Mouse (Mus musculus) thymus, adult 2 months (tissue): Measurements from ENCODE around the gene Hoxa9. TPM values are rescaled to one million over a fixed set of nuclear protein-coding genes. Genes with fewer than 3 reads are reported as not detected.

Experiments
- DNase-seq: peaks from one replicate; pipeline ENCODE4 v3.0.0; 2021
- H3K27ac ChIP-seq: fragments of 200-500 bp; 2 replicates; pipeline ENCODE4 v1.5.1; 2012; ENCODE audit warnings: low read length, control low read depth; ENCODE audit not compliant: control insufficient read depth, insufficient read depth
- H3K27me3 ChIP-seq: fragments of 200-500 bp; 2 replicates; pipeline ENCODE4 v1.6.1; 2012; ENCODE audit warnings: mild to moderate bottlenecking, low read length, moderate library complexity, mixed read lengths; ENCODE audit not compliant: control insufficient read depth, insufficient read depth
- H3K36me3 ChIP-seq: fragments of 200-500 bp; 2 replicates; pipeline ENCODE4 v1.6.1; 2012; ENCODE audit warnings: mild to moderate bottlenecking, low read length, moderate library complexity; ENCODE audit not compliant: control insufficient read depth, insufficient read depth
- H3K4me1 ChIP-seq: fragments of 200-500 bp; replicated peaks from 2 replicates; pipeline ENCODE4 v1.6.1; 2012; ENCODE audit warnings: low read length; ENCODE audit not compliant: control insufficient read depth, insufficient read depth
- H3K4me3 ChIP-seq: fragments of 200-500 bp; 2 replicates; pipeline ENCODE4 v1.5.1; 2012; ENCODE audit warnings: mild to moderate bottlenecking, low read length, control low read depth, moderate library complexity; ENCODE audit not compliant: control insufficient read depth, insufficient read depth
- CTCF ChIP-seq: fragments of 200-500 bp; IDR thresholded peaks from 2 replicates; pipeline ENCODE4 v1.5.1; 2012; ENCODE audit warnings: mild to moderate bottlenecking, control low read depth, low read length, moderate library complexity, borderline replicate concordance; ENCODE audit not compliant: control insufficient read depth, poor library complexity, insufficient read depth; ENCODE audit errors: extremely low read depth
- POLR2A ChIP-seq: fragments of 200-500 bp; IDR thresholded peaks from 2 replicates; pipeline ENCODE4 v1.6.1; 2012; ENCODE audit warnings: mild to moderate bottlenecking, low read length, control low read depth, moderate library complexity; ENCODE audit not compliant: control insufficient read depth, poor library complexity, insufficient read depth; ENCODE audit errors: extremely low read depth
- WGBS: fragments of 180-500 bp; shearing (Covaris S2); methylation state at CpG from one replicate; pipeline ENCODE4 v1.1.7; 2018; 5-methylcytosine and 5-hydroxymethylcytosine counted together
- polyA plus RNA-seq: library from polyadenylated mRNA; depleted of rRNA; stranded (reverse); fragments of >200 nt; gene quantifications from 2 replicates; pipeline ENCODE4 v1.2.3, GENCODE M21; 2012

Gene Hoxa9
- polyA plus RNA-seq, 1 experiment = 0.26 TPM

- TF ChIP-seq POLR2A (no peak), CTCF (no peak)
- Histone ChIP-seq H3K4me3 (no peak overlapping the region), H3K4me1 (peaks cover 7% of the 10 kb centered on the region), H3K27me3 (no peaks in the 10 kb centered on the region; the same call in 1 of the 2 replicates), H3K36me3 (no peaks in the 10 kb centered on the region), H3K27ac (no peak overlapping the region)
- DNase-seq = no peak
- 95% methylated on average over 10 of the region's 10 CpGs for WGBS
These were observed 36.2 kb downstream of the Hoxa9 start for GRCm38 (mm10) chr6:52194690-52195089.

GRCm38 (mm10) chr6:52191860-52192550, 38.9 kb downstream of the Hoxa9 start:
- Histone ChIP-seq H3K4me1 (peaks cover 7% of the 10 kb centered on the region), H3K36me3 (no peaks in the 10 kb centered on the region), H3K27me3 (no peaks in the 10 kb centered on the region; the same call in 1 of the 2 replicates), H3K27ac (no peak overlapping the region), H3K4me3 (peak overlapping the region; percentile 54)
- 4% methylated on average over 51 of the region's 55 CpGs for WGBS
- TF ChIP-seq POLR2A (peak; percentile 55; the same call in 1 of the 2 replicates), CTCF (no peak)
- peak; percentile 87 for DNase-seq

GRCm38 (mm10) chr6:52190906-52191810, 39.7 kb downstream of the Hoxa9 start, which contains the start of gene Hoxa4:
Hoxa4 (minus strand) TSS chr6:52191753.
- no peak within 1 kb of the TSS for H3K27ac ChIP-seq
- WGBS = 12% methylated on average over 86 of the region's 102 CpGs
- H3K36me3 ChIP-seq = no peaks in the 10 kb centered on the region
- peak within 1 kb of the TSS; percentile 54 for H3K4me3 ChIP-seq
- peak; percentile 34 for DNase-seq
- peaks cover 7% of the 10 kb centered on the region for H3K4me1 ChIP-seq
- TF ChIP-seq CTCF (no peak), POLR2A (no peak)
- H3K27me3 ChIP-seq = no peaks in the 10 kb centered on the region; the same call in 1 of the 2 replicates

- DNase-seq = no peak
- 88% methylated on average over 23 of the region's 23 CpGs for WGBS
- no peak for TF ChIP-seq POLR2A
- no peak for TF ChIP-seq CTCF
- Histone ChIP-seq H3K4me3 (no peak overlapping the region), H3K27me3 (no peaks in the 10 kb centered on the region; the same call in 1 of the 2 replicates), H3K27ac (no peak overlapping the region), H3K36me3 (no peaks in the 10 kb centered on the region), H3K4me1 (peaks cover 7% of the 10 kb centered on the region)
These were observed 40.5 kb downstream of the Hoxa9 start for GRCm38 (mm10) chr6:52190410-52190809.

- no peak for TF ChIP-seq CTCF
- no peak for TF ChIP-seq POLR2A
- Histone ChIP-seq H3K27me3 (no peaks in the 10 kb centered on the region; the same call in 1 of the 2 replicates), H3K27ac (no peak overlapping the region), H3K4me3 (no peak overlapping the region), H3K36me3 (no peaks in the 10 kb centered on the region), H3K4me1 (peaks cover 7% of the 10 kb centered on the region)
- DNase-seq = no peak
- 90% methylated on average over 8 of the region's 8 CpGs for WGBS
These were observed 41.0 kb downstream of the Hoxa9 start for GRCm38 (mm10) chr6:52189909-52190308.

- H3K4me3 ChIP-seq = no peak overlapping the region
- no peaks in the 10 kb centered on the region for H3K36me3 ChIP-seq
- no peak for TF ChIP-seq POLR2A
- no peak for TF ChIP-seq CTCF
- no peak for DNase-seq
- no peaks in the 10 kb centered on the region; the same call in 1 of the 2 replicates for H3K27me3 ChIP-seq
- 85% methylated on average over 5 of the region's 5 CpGs for WGBS
- H3K27ac ChIP-seq = no peak overlapping the region
- peaks cover 7% of the 10 kb centered on the region for H3K4me1 ChIP-seq
These were observed 41.7 kb downstream of the Hoxa9 start for GRCm38 (mm10) chr6:52189172-52189591.
